Mouse (Mus musculus): Measurements from ENCODE around the gene Tecta.

DNA sequence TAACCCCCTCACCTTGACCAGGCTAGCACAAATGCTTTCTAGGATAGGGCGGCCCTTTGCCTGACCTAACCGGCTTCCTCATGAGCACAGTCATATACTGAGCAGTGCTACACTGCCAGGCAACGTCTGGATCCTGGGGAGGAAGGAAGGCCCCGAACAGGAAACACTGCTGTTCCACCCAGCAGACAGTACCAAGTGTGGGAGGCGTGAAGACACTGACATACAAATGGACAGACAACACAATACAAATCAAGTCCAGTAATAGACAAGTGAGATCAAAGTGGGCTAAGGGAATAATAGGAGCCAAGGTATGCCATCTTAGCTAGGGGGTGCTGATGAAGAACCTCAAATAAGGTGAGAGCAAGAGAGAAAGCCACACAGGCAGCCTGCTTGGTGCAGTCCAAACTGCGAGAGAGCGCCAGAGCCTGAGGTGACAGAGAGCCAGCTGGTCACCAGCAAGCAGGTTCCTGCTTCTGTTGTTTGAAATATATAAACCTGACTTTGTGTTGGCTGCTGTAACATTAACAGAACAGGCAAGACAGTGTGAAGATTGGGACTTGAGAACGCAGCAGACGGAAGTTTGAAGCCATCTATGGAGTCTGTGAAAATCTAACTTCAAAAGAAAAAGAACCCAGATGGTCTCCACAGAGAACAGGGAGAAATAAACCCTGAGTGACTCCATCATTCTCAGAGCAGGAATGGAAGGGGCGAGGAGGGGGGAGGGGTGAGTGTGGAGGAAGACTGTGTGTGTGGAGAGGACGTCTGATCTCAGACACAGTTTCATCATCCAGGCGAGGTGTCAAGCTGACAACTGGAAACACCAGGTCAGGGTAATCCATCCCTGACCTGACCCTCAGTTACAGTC lies 28.6 kb upstream of the Tecta start:
- TF ChIP-seq EP300 (IDR thresholded peaks at IDR 0.05; ENCODE audit: insufficient read depth, low read depth, low read length) (no peak), CTCF (IDR thresholded peaks at IDR 0.05; ENCODE audit: low read depth, low read length) (no peak)
